Mouse (Mus musculus): ENCODE measurements at regions not wholly inside any gene's neighbourhood (a gene's known extent, or its start where the extent isn't known, plus 50 kb on each side); places are given as distances from the start of the nearest gene placed in this dataset.

- TF ChIP-seq CHD2 (IDR thresholded peaks at IDR 0.05; ENCODE audit: low read length) (no peak), POLR2AphosphoS2 (IDR thresholded peaks at IDR 0.05; ENCODE audit: low read depth, low read length) (no peak), ZMIZ1 (IDR thresholded peaks at IDR 0.05; ENCODE audit: low read depth, low read length) (no peak), MAFK (IDR thresholded peaks at IDR 0.05; ENCODE audit: insufficient replicate concordance, low read length) (no peak), E2F4 (IDR thresholded peaks at IDR 0.05; ENCODE audit: insufficient replicate concordance, low read depth, low read length) (no peak), CTCF (conservative IDR thresholded peaks at IDR 0.05 in 1 of 2, IDR thresholded peaks at IDR 0.05 in 1 of 2; ENCODE audit: low read depth in 2 of 2, low read length in 2 of 2) (no peak), NRF1 (IDR thresholded peaks at IDR 0.05; ENCODE audit: low read depth, low read length) (no peak), UBTF (IDR thresholded peaks at IDR 0.05; ENCODE audit: low read depth, low read length) (no peak)
Observed at GRCm38 (mm10) chr2:160567813-160568212, 77.9 kb upstream of the Top1 start.

Data from CH12.LX (cell line).